Mouse (Mus musculus): ENCODE data around the gene Mansc4. TPM values are rescaled to one million over a fixed set of nuclear protein-coding genes. Genes with fewer than 3 reads are reported as not detected.

Gene Mansc4
- polyA plus RNA-seq, 1 experiment: 0.10 TPM

DNA sequence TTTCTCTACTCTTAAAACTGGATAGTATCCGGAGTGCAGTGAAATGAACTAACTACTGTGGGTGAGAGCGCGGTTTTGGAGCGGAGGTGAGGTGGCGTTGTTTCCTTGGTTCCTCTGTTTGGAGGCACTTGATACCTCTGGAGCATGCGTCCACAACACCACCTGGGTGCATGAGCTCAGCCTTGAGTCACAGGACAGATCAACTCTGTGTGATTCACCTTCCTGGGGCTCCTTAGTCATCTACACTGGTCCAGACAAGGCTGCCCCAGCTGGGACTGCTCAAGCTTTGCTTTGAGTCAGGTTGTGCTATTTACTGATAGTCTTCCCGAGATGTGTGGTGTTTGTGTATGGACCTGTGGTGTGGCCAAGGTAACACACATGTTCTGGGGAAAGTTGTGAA, 30.9 kb upstream of the Mansc4 start:
- Histone ChIP-seq H3K36me3 (ENCODE audit: control insufficient read depth, insufficient read depth) (no peaks in the 10 kb centered on the region), H3K27me3 (ENCODE audit: control insufficient read depth, insufficient read depth, insufficient read length) (no peaks in the 10 kb centered on the region), H3K4me3 (no peak overlapping the region), H3K79me2 (ENCODE audit: control insufficient read depth, insufficient read depth) (no peaks in the 10 kb centered on the region), H3K4me2 (ENCODE audit: low read depth) (no peak overlapping the region), H3ac (ENCODE audit: control insufficient read depth, insufficient read length) (no peak overlapping the region)
- TF ChIP-seq SRF (IDR thresholded peaks at IDR 0.05; ENCODE audit: control insufficient read depth, insufficient read length, low read depth) (no peak), TCF12 (IDR thresholded peaks at IDR 0.05; ENCODE audit: insufficient read depth, poor library complexity, severe bottlenecking) (no peak), MYOD1 (IDR thresholded peaks at IDR 0.05; ENCODE audit: control insufficient read depth in 1 of 3, insufficient read length in 2 of 3, low read depth in 2 of 3) (no peak), TCF3 (IDR thresholded peaks at IDR 0.05; ENCODE audit: insufficient read length, low read depth) (no peak), MYOG (IDR thresholded peaks at IDR 0.05; ENCODE audit: control insufficient read depth in 1 of 3, insufficient read depth in 1 of 3, insufficient read length in 2 of 3, low read depth in 2 of 3) (no peak), REST (IDR thresholded peaks at IDR 0.05; ENCODE audit: insufficient read depth, insufficient read length) (no peak), USF1 (IDR thresholded peaks at IDR 0.05; ENCODE audit: low read depth) (no peak), POLR2AphosphoS2 (IDR thresholded peaks at IDR 0.05; ENCODE audit: insufficient read length, low read depth) (no peak), POLR2A (IDR thresholded peaks at IDR 0.05; ENCODE audit: insufficient read length, low read depth) (no peak), CEBPB (IDR thresholded peaks at IDR 0.05; ENCODE audit: insufficient read depth, poor library complexity, severe bottlenecking) (no peak), MAX (IDR thresholded peaks at IDR 0.05; ENCODE audit: low read depth) (no peak), E2F4 (IDR thresholded peaks at IDR 0.05; ENCODE audit: insufficient read depth) (no peak)

DNA sequence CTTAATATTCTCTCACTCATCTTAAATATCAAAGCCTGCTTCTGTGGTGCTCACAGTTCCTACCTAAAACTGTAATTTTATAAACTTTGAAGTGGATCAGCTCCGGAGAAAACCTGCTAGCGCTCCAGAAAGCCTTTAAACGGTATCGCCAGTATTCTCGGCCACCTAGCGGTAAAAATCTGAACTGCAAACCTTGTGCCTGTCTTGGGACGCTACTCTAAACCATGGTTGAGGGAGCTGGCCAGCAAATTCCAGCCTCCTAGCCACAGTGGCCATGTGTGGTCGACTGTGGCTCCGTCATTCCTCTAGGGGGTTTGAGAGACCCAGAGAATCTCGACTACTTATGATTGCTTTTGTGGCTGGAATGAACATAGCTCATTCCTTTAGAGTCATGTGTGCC, 29.7 kb upstream of the Mansc4 start:
- no peaks in the 10 kb centered on the region for H3K79me2 ChIP-seq (ENCODE audit: control insufficient read depth, insufficient read depth)
- H3ac ChIP-seq (ENCODE audit: control insufficient read depth, insufficient read length): no peak overlapping the region
- H3K4me2 ChIP-seq (ENCODE audit: low read depth): no peak overlapping the region
- no peaks in the 10 kb centered on the region for H3K27me3 ChIP-seq (ENCODE audit: control insufficient read depth, insufficient read depth, insufficient read length)
- H3K36me3 ChIP-seq (ENCODE audit: control insufficient read depth, insufficient read depth): no peaks in the 10 kb centered on the region
- TF ChIP-seq TCF12 (IDR thresholded peaks at IDR 0.05; ENCODE audit: insufficient read depth, poor library complexity, severe bottlenecking) (no peak), REST (IDR thresholded peaks at IDR 0.05; ENCODE audit: insufficient read depth, insufficient read length) (peak; percentile 63)
- no peak overlapping the region for H3K4me3 ChIP-seq

DNA sequence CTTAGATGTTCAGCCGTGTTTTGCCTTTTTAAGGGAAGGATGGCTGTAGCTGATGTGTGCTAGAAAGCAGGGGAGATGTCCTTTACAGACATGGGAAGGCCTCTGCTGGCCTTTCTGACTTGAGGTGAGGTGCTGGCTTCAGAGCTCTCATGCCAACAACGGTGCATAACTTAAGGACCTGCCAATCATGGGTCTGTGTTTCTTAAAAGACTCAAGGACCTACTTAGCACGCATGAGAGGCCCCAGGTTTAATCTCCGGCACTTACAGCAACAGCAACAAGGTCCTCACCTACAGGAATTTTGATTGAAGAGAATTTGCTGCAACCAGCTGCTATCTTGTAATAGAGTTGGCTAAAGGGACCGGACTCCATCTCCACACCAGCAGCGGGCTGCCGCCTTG, 22.5 kb upstream of the Mansc4 start:
- no peak overlapping the region for H3K4me2 ChIP-seq (ENCODE audit: low read depth)
- H3K27me3 ChIP-seq (ENCODE audit: control insufficient read depth, insufficient read depth, insufficient read length): no peaks in the 10 kb centered on the region
- H3K4me3 ChIP-seq: no peak overlapping the region
- H3K79me2 ChIP-seq (ENCODE audit: control insufficient read depth, insufficient read depth): no peaks in the 10 kb centered on the region
- no peak overlapping the region for H3ac ChIP-seq (ENCODE audit: control insufficient read depth, insufficient read length)
- no peak for TF ChIP-seq SRF (IDR thresholded peaks at IDR 0.05; ENCODE audit: control insufficient read depth, insufficient read length, low read depth)
- no peak for TF ChIP-seq MYOD1 (IDR thresholded peaks at IDR 0.05; ENCODE audit: control insufficient read depth in 1 of 3, insufficient read length in 2 of 3, low read depth in 2 of 3)
- TF ChIP-seq MYOG (IDR thresholded peaks at IDR 0.05; ENCODE audit: control insufficient read depth in 1 of 3, insufficient read depth in 1 of 3, insufficient read length in 2 of 3, low read depth in 2 of 3): no peak
- TF ChIP-seq TCF3 (IDR thresholded peaks at IDR 0.05; ENCODE audit: insufficient read length, low read depth): no peak
- TF ChIP-seq REST (IDR thresholded peaks at IDR 0.05; ENCODE audit: insufficient read depth, insufficient read length): no peak
- TF ChIP-seq USF1 (IDR thresholded peaks at IDR 0.05; ENCODE audit: low read depth): no peak
- TF ChIP-seq CEBPB (IDR thresholded peaks at IDR 0.05; ENCODE audit: insufficient read depth, poor library complexity, severe bottlenecking): no peak
- TF ChIP-seq MAX (IDR thresholded peaks at IDR 0.05; ENCODE audit: low read depth): no peak
- no peak for TF ChIP-seq POLR2A (IDR thresholded peaks at IDR 0.05; ENCODE audit: insufficient read length, low read depth)
- TF ChIP-seq TCF12 (IDR thresholded peaks at IDR 0.05; ENCODE audit: insufficient read depth, poor library complexity, severe bottlenecking): no peak
- TF ChIP-seq E2F4 (IDR thresholded peaks at IDR 0.05; ENCODE audit: insufficient read depth): no peak
- no peak for TF ChIP-seq POLR2AphosphoS2 (IDR thresholded peaks at IDR 0.05; ENCODE audit: insufficient read length, low read depth)
- peaks cover 9% of the 10 kb centered on the region for H3K36me3 ChIP-seq (ENCODE audit: control insufficient read depth, insufficient read depth)

DNA sequence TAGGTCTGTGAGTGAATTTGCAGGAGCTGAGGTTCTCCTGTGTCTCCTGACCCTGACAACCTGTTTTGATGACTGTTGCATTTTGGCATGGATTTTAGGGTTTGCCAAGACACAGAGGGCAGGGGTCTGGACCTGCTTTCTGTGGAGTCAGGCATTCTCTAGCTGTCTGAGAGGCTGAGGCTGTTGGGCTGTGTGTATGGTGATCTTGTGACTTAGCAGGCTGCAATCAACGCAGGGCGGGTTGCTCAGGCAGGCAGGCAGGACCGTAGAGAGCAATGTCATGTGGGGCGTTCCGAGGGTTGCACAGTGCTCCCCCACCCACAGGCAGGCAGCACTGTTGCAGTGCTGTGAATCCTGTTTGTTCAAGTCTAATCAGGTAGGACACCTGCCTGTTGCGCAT, 19.9 kb upstream of the Mansc4 start:
- TF ChIP-seq USF1 (IDR thresholded peaks at IDR 0.05; ENCODE audit: low read depth) (no peak), MYOD1 (IDR thresholded peaks at IDR 0.05; ENCODE audit: control insufficient read depth in 1 of 3, insufficient read length in 2 of 3, low read depth in 2 of 3) (no peak), POLR2A (IDR thresholded peaks at IDR 0.05; ENCODE audit: insufficient read length, low read depth) (no peak), E2F4 (IDR thresholded peaks at IDR 0.05; ENCODE audit: insufficient read depth) (no peak), CEBPB (IDR thresholded peaks at IDR 0.05; ENCODE audit: insufficient read depth, poor library complexity, severe bottlenecking) (no peak), TCF12 (IDR thresholded peaks at IDR 0.05; ENCODE audit: insufficient read depth, poor library complexity, severe bottlenecking) (no peak), POLR2AphosphoS2 (IDR thresholded peaks at IDR 0.05; ENCODE audit: insufficient read length, low read depth) (no peak), MAX (IDR thresholded peaks at IDR 0.05; ENCODE audit: low read depth) (no peak), SRF (IDR thresholded peaks at IDR 0.05; ENCODE audit: control insufficient read depth, insufficient read length, low read depth) (no peak), TCF3 (IDR thresholded peaks at IDR 0.05; ENCODE audit: insufficient read length, low read depth) (no peak), REST (IDR thresholded peaks at IDR 0.05; ENCODE audit: insufficient read depth, insufficient read length) (no peak)
- H3K27me3 ChIP-seq (ENCODE audit: control insufficient read depth, insufficient read depth, insufficient read length): no peaks in the 10 kb centered on the region
- H3K79me2 ChIP-seq (ENCODE audit: control insufficient read depth, insufficient read depth): no peaks in the 10 kb centered on the region
- no peak overlapping the region for H3ac ChIP-seq (ENCODE audit: control insufficient read depth, insufficient read length)
- no peak overlapping the region for H3K4me2 ChIP-seq (ENCODE audit: low read depth)
- H3K4me3 ChIP-seq: no peak overlapping the region
- H3K36me3 ChIP-seq (ENCODE audit: control insufficient read depth, insufficient read depth): peaks cover 9% of the 10 kb centered on the region

DNA sequence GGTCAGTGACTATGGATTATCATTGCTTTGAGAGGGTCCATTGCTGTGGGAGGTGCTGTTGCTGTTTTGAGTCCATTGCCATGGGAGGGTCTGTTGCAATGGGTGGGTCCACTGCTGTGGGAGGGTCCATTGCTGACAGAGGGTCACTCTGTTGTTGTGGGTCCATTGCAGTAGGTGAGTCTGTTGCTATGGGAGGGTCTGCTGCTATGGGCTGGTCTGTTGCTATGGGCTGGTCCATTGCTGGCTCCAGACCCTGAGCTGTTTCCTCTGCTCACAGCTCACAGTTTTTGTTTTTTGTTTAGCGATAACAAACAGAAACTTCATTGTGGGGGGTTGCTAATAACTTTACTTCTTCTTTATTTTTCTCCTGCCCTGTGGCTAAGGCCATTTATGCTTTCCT, 18.7 kb upstream of the Mansc4 start:
- no peak overlapping the region for H3ac ChIP-seq (ENCODE audit: control insufficient read depth, insufficient read length)
- TF ChIP-seq USF1 (IDR thresholded peaks at IDR 0.05; ENCODE audit: low read depth) (no peak), MYOG (IDR thresholded peaks at IDR 0.05; ENCODE audit: control insufficient read depth in 1 of 3, insufficient read depth in 1 of 3, insufficient read length in 2 of 3, low read depth in 2 of 3) (no peak), POLR2A (IDR thresholded peaks at IDR 0.05; ENCODE audit: insufficient read length, low read depth) (no peak), CEBPB (IDR thresholded peaks at IDR 0.05; ENCODE audit: insufficient read depth, poor library complexity, severe bottlenecking) (no peak), TCF3 (IDR thresholded peaks at IDR 0.05; ENCODE audit: insufficient read length, low read depth) (no peak), MAX (IDR thresholded peaks at IDR 0.05; ENCODE audit: low read depth) (no peak), TCF12 (IDR thresholded peaks at IDR 0.05; ENCODE audit: insufficient read depth, poor library complexity, severe bottlenecking) (no peak), MYOD1 (IDR thresholded peaks at IDR 0.05; ENCODE audit: control insufficient read depth in 1 of 3, insufficient read length in 2 of 3, low read depth in 2 of 3) (no peak), REST (IDR thresholded peaks at IDR 0.05; ENCODE audit: insufficient read depth, insufficient read length) (no peak), E2F4 (IDR thresholded peaks at IDR 0.05; ENCODE audit: insufficient read depth) (no peak), SRF (IDR thresholded peaks at IDR 0.05; ENCODE audit: control insufficient read depth, insufficient read length, low read depth) (no peak), POLR2AphosphoS2 (IDR thresholded peaks at IDR 0.05; ENCODE audit: insufficient read length, low read depth) (no peak)
- no peak overlapping the region for H3K4me3 ChIP-seq
- peaks cover 9% of the 10 kb centered on the region for H3K36me3 ChIP-seq (ENCODE audit: control insufficient read depth, insufficient read depth)
- no peak overlapping the region for H3K4me2 ChIP-seq (ENCODE audit: low read depth)
- no peaks in the 10 kb centered on the region for H3K79me2 ChIP-seq (ENCODE audit: control insufficient read depth, insufficient read depth)
- H3K27me3 ChIP-seq (ENCODE audit: control insufficient read depth, insufficient read depth, insufficient read length): no peaks in the 10 kb centered on the region

Data from myocyte (in vitro differentiated cells).